Mouse (Mus musculus): Measurements from ENCODE around the gene Arrdc2. TPM values are rescaled to one million over a fixed set of nuclear protein-coding genes. Genes with fewer than 3 reads are reported as not detected.

The Arrdc2 gene
- polyA plus RNA-seq, 2 experiments, result 8.6 to 21.5 TPM

GRCm38 (mm10) chr8:70853863-70854262 is 14.3 kb upstream of the Arrdc2 start:
- ATAC-seq (ENCODE audit: low FRiP score, low read depth) (no peak), DNase-seq (ENCODE audit: low spot score) (no peak)
- Histone ChIP-seq H3K4me3 (replicated peaks; ENCODE audit: low read length) (no peak overlapping the region), H3K27ac (replicated peaks; ENCODE audit: low read depth, low read length) (no peak overlapping the region), H3K4me1 (ENCODE audit: control insufficient read depth, insufficient read depth, low read length) (peaks cover 17% of the 10 kb centered on the region), H3K27me3 (ENCODE audit: control insufficient read depth, insufficient read depth, low read length) (no peaks in the 10 kb centered on the region), H3K4me2 (replicated peaks; ENCODE audit: low read depth, low read length, severe bottlenecking) (no peak overlapping the region), H3K9ac (ENCODE audit: low read depth, low read length, severe bottlenecking) (no peak overlapping the region), H3K36me3 (ENCODE audit: control insufficient read depth, insufficient read depth, low read length) (no peaks in the 10 kb centered on the region), H3K9me3 (ENCODE audit: control insufficient read depth, low read length) (no peaks in the 10 kb centered on the region)
- TF ChIP-seq POLR2A (IDR thresholded peaks at IDR 0.05; ENCODE audit: borderline replicate concordance, extremely low read depth, insufficient read depth, insufficient read length), result no peak
- WGBS, result 86% methylated on average over 2 of the region's 2 CpGs

GRCm38 (mm10) chr8:70852595-70853231 is 13.2 kb upstream of the Arrdc2 start:
- 88% methylated on average over 41 of the region's 41 CpGs for WGBS
- H3K9me3 ChIP-seq (ENCODE audit: control insufficient read depth, low read length), result no peaks in the 10 kb centered on the region
- no peak for TF ChIP-seq POLR2A (IDR thresholded peaks at IDR 0.05; ENCODE audit: borderline replicate concordance, extremely low read depth, insufficient read depth, insufficient read length)
- ATAC-seq (ENCODE audit: low FRiP score, low read depth) (no peak), DNase-seq (ENCODE audit: low spot score) (no peak)
- no peaks in the 10 kb centered on the region for H3K36me3 ChIP-seq (ENCODE audit: control insufficient read depth, insufficient read depth, low read length)
- peaks cover 16% of the 10 kb centered on the region for H3K4me1 ChIP-seq (ENCODE audit: control insufficient read depth, insufficient read depth, low read length)
- H3K27ac ChIP-seq (replicated peaks; ENCODE audit: low read depth, low read length), result no peak overlapping the region
- no peaks in the 10 kb centered on the region for H3K27me3 ChIP-seq (ENCODE audit: control insufficient read depth, insufficient read depth, low read length)
- H3K4me3 ChIP-seq (replicated peaks; ENCODE audit: low read length), result no peak overlapping the region
- no peak overlapping the region for H3K9ac ChIP-seq (ENCODE audit: low read depth, low read length, severe bottlenecking)
- H3K4me2 ChIP-seq (replicated peaks; ENCODE audit: low read depth, low read length, severe bottlenecking), result no peak overlapping the region

GRCm38 (mm10) chr8:70851837-70852236 is 12.3 kb upstream of the Arrdc2 start:
- WGBS, result 30% methylated on average over 6 of the region's 6 CpGs
- Histone ChIP-seq H3K9ac (ENCODE audit: low read depth, low read length, severe bottlenecking) (peak overlapping the region; percentile 31; the same call in 1 of the 2 replicates), H3K4me3 (replicated peaks; ENCODE audit: low read length) (no peak overlapping the region), H3K4me2 (replicated peaks; ENCODE audit: low read depth, low read length, severe bottlenecking) (no peak overlapping the region), H3K9me3 (ENCODE audit: control insufficient read depth, low read length) (no peaks in the 10 kb centered on the region), H3K36me3 (ENCODE audit: control insufficient read depth, insufficient read depth, low read length) (no peaks in the 10 kb centered on the region), H3K27me3 (ENCODE audit: control insufficient read depth, insufficient read depth, low read length) (no peaks in the 10 kb centered on the region), H3K4me1 (ENCODE audit: control insufficient read depth, insufficient read depth, low read length) (peaks cover 8% of the 10 kb centered on the region; the same call in 1 of the 2 replicates), H3K27ac (replicated peaks; ENCODE audit: low read depth, low read length) (no peak overlapping the region)
- no peak for DNase-seq (ENCODE audit: low spot score)
- 0 out of 2 replicates have a peak, but pooled peaks have one; percentile 24 for ATAC-seq (ENCODE audit: low FRiP score, low read depth)
- no peak for TF ChIP-seq POLR2A (IDR thresholded peaks at IDR 0.05; ENCODE audit: borderline replicate concordance, extremely low read depth, insufficient read depth, insufficient read length)

GRCm38 (mm10) chr8:70850947-70851346 is 11.4 kb upstream of the Arrdc2 start:
- WGBS, result 76% methylated on average over 4 of the region's 4 CpGs
- Histone ChIP-seq H3K4me3 (replicated peaks; ENCODE audit: low read length) (no peak overlapping the region), H3K9ac (ENCODE audit: low read depth, low read length, severe bottlenecking) (no peak overlapping the region), H3K27me3 (ENCODE audit: control insufficient read depth, insufficient read depth, low read length) (no peaks in the 10 kb centered on the region), H3K9me3 (ENCODE audit: control insufficient read depth, low read length) (no peaks in the 10 kb centered on the region), H3K36me3 (ENCODE audit: control insufficient read depth, insufficient read depth, low read length) (no peaks in the 10 kb centered on the region), H3K4me2 (replicated peaks; ENCODE audit: low read depth, low read length, severe bottlenecking) (no peak overlapping the region), H3K27ac (replicated peaks; ENCODE audit: low read depth, low read length) (no peak overlapping the region), H3K4me1 (ENCODE audit: control insufficient read depth, insufficient read depth, low read length) (peaks cover 3% of the 10 kb centered on the region; the same call in 1 of the 2 replicates)
- ATAC-seq (ENCODE audit: low FRiP score, low read depth) (no peak), DNase-seq (ENCODE audit: low spot score) (no peak)
- TF ChIP-seq POLR2A (IDR thresholded peaks at IDR 0.05; ENCODE audit: borderline replicate concordance, extremely low read depth, insufficient read depth, insufficient read length), result no peak

GRCm38 (mm10) chr8:70850132-70850845 is 10.8 kb upstream of the Arrdc2 start:
- Histone ChIP-seq H3K9ac (ENCODE audit: low read depth, low read length, severe bottlenecking) (no peak overlapping the region), H3K4me2 (replicated peaks; ENCODE audit: low read depth, low read length, severe bottlenecking) (no peak overlapping the region), H3K9me3 (ENCODE audit: control insufficient read depth, low read length) (no peaks in the 10 kb centered on the region), H3K4me1 (ENCODE audit: control insufficient read depth, insufficient read depth, low read length) (peaks cover 3% of the 10 kb centered on the region; the same call in 1 of the 2 replicates), H3K27ac (replicated peaks; ENCODE audit: low read depth, low read length) (no peak overlapping the region), H3K27me3 (ENCODE audit: control insufficient read depth, insufficient read depth, low read length) (no peaks in the 10 kb centered on the region), H3K4me3 (replicated peaks; ENCODE audit: low read length) (no peak overlapping the region), H3K36me3 (ENCODE audit: control insufficient read depth, insufficient read depth, low read length) (no peaks in the 10 kb centered on the region)
- TF ChIP-seq POLR2A (IDR thresholded peaks at IDR 0.05; ENCODE audit: borderline replicate concordance, extremely low read depth, insufficient read depth, insufficient read length), result no peak
- no peak for DNase-seq (ENCODE audit: low spot score)
- ATAC-seq (ENCODE audit: low FRiP score, low read depth), result no peak
- WGBS, result 79% methylated on average over 7 of the region's 7 CpGs

Data from limb, embryonic 14.5 days (tissue).